Mouse (Mus musculus): ENCODE results near the gene Pa2g4. TPM values are rescaled to one million over a fixed set of nuclear protein-coding genes. Genes with fewer than 3 reads are reported as not detected.
"Not testable (repeated sequence)": the region's sequence is repeated elsewhere in the genome, so short reads cannot be mapped to it uniquely, and the experiment has no call there.

Pa2g4 gene
- 57.6 and 113 TPM in 2 replicates for polyA plus RNA-seq (2012; rRNA removed)
- 163 and 172 TPM in 2 replicates for polyA plus RNA-seq (2014; fragmentation: Nextera tagmentation; extraction: Ambion mirVana)

DNA sequence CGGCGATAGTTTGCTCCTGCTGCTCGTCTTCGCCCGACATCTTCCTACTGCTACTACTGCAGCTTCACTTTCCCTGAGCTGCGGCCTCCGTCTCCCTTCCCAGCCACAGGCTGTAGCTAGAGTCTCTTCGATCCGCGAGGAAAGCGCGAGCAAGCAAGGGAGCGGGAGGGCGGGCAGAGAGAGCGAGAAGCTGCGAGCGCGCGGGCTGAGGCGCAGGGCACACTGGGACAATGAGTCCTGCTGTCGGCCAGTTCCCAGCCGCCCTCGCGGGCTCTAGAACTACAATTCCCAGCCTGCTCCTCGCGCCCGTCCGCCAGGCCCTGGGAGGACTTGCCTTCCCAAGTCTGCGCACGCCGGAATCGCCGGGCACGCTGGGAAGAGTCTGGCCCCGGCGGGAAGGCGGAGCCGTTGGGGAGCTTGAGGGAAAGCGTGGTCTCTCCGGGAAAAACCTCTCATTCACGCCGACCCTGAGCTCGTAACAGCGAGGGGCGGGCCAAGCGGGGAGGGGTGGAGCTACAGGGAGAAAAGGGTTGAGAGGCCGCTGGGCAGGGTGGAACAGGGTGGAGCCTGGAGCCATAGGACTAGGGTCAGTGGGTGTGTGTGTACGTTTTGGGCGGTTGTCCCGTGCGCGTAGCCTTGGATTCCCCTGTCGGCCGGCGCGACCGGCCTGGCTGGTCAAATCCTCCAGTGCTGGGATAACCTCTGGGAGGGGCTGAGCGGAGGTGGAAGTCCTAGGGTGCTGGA, at the start of gene Pa2g4:
TSS of gene Pa2g4 (minus strand) at position 200 of the 744 bp plus-strand sequence.
- under 1% methylated on average over 58 of the region's 58 CpGs for WGBS (ENCODE audit: insufficient replicate concordance)
- Histone ChIP-seq H3K9me3 (ENCODE audit: control insufficient read depth, low read length) (no peaks in the 10 kb centered on the region), H3K36me3 (replicated peaks; ENCODE audit: control insufficient read depth, insufficient read depth, low read depth) (peaks cover 28% of the 10 kb centered on the region), H3K9ac (replicated peaks) (peak within 1 kb of the TSS; percentile 91), H3K4me3 (ENCODE audit: insufficient read depth in 1 of 2, low read depth in 2 of 2, low read length in 2 of 2) (peak within 1 kb of the TSS; percentile 89 to 95), H3K27me3 (ENCODE audit: control insufficient read depth, insufficient read depth, low read length) (no peaks in the 10 kb centered on the region; the same call in 1 of the 2 replicates), H3K27ac (peak within 1 kb of the TSS; percentile 94), H3K4me2 (ENCODE audit: low read depth) (peak within 1 kb of the TSS; percentile 85), H3K4me1 (replicated peaks; ENCODE audit: control insufficient read depth in 2 of 2, insufficient read depth in 2 of 2, low read length in 1 of 2) (peaks cover 4 to 7% of the 10 kb centered on the region in 2 experiments)
- DNase-seq (ENCODE audit: low read depth in 3 of 3, low spot score in 3 of 3) (peak; percentile 94 to 97 (median 95)), ATAC-seq (ENCODE audit: insufficient read depth) (peak; percentile 97)
- TF ChIP-seq EP300 (IDR thresholded peaks at IDR 0.05; ENCODE audit: low read depth), result 0 out of 2 replicates have a peak, but pooled peaks have one; percentile 0
- peak; percentile 43 for TF ChIP-seq CTCF (IDR thresholded peaks at IDR 0.05; ENCODE audit: low read depth)

- no peak overlapping the region for H3K27ac ChIP-seq
- H3K4me3 ChIP-seq (ENCODE audit: insufficient read depth in 1 of 2, low read depth in 2 of 2, low read length in 2 of 2), result no peak overlapping the region
- H3K9me3 ChIP-seq (ENCODE audit: control insufficient read depth, low read length), result no peaks in the 10 kb centered on the region
- WGBS (ENCODE audit: insufficient replicate concordance), result 44% methylated on average over 3 of the region's 3 CpGs
- no peak overlapping the region for H3K4me2 ChIP-seq (ENCODE audit: low read depth)
- H3K9ac ChIP-seq (replicated peaks), result no peak overlapping the region
- H3K27me3 ChIP-seq (ENCODE audit: control insufficient read depth, insufficient read depth, low read length), result no peaks in the 10 kb centered on the region; the same call in 1 of the 2 replicates
- H3K36me3 ChIP-seq (replicated peaks; ENCODE audit: control insufficient read depth, insufficient read depth, low read depth), result no peaks in the 10 kb centered on the region
- H3K4me1 ChIP-seq (replicated peaks; ENCODE audit: control insufficient read depth in 2 of 2, insufficient read depth in 2 of 2, low read length in 1 of 2), result peaks cover 0 to 3% of the 10 kb centered on the region in 2 experiments; a peak in 2 of 4 replicates
- DNase-seq (ENCODE audit: low read depth in 3 of 3, low spot score in 3 of 3) (no peak), ATAC-seq (ENCODE audit: insufficient read depth) (no peak)
- TF ChIP-seq CTCF (IDR thresholded peaks at IDR 0.05; ENCODE audit: low read depth) (peak; percentile 51), EP300 (IDR thresholded peaks at IDR 0.05; ENCODE audit: low read depth) (no peak)
These were observed 49.1 kb upstream of the Pa2g4 start for GRCm38 (mm10) chr10:128614934-128615333.

DNA sequence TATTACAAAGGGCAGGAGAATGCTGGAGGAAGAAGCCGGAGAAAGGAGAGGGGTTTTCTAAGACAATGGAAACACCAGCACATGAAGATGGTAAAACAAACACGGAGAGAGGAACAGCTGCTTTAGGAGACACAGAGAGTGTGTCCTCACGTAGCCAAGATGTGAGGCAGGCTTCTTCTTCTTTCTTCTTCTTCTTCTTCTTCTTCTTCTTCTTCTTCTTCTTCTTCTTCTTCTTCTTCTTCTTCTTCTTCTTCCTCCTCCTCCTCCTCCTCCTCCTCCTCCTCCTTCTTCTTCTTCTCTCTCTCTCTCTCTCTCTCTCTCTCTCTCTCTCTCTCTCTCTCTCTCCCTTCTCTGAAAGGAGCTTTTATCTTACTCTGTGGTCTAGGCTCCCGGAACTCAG, 48.0 kb upstream of the Pa2g4 start:
- not testable (repeated sequence) for H3K9ac ChIP-seq (replicated peaks); DNase-seq (ENCODE audit: low read depth in 3 of 3, low spot score in 3 of 3); H3K9me3 ChIP-seq (ENCODE audit: control insufficient read depth, low read length); H3K4me1 ChIP-seq (replicated peaks; ENCODE audit: control insufficient read depth in 2 of 2, insufficient read depth in 2 of 2, low read length in 1 of 2); H3K4me3 ChIP-seq (ENCODE audit: insufficient read depth in 1 of 2, low read depth in 2 of 2, low read length in 2 of 2); H3K27ac ChIP-seq; H3K27me3 ChIP-seq (ENCODE audit: control insufficient read depth, insufficient read depth, low read length); H3K4me2 ChIP-seq (ENCODE audit: low read depth); ATAC-seq (ENCODE audit: insufficient read depth); H3K36me3 ChIP-seq (replicated peaks; ENCODE audit: control insufficient read depth, insufficient read depth, low read depth)
- WGBS (ENCODE audit: insufficient replicate concordance), result 48% methylated on average over 4 of the region's 4 CpGs

DNA sequence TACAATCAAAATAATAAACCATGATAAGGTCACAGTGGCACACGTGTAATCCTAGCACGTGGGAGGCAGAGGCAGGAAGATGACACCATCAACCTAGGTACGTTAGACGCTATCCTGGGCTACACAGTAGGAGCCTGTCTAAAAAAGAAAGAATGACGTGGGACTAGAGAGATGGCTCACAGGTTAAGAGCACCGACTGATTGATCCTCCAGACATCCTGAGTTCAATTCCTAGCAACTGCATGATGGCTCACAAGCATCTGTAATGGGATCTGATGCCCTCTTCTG, 47.3 kb upstream of the Pa2g4 start:
- no peaks in the 10 kb centered on the region; the same call in 1 of the 2 replicates for H3K27me3 ChIP-seq (ENCODE audit: control insufficient read depth, insufficient read depth, low read length)
- WGBS (ENCODE audit: insufficient replicate concordance), result 32% methylated on average over 6 of the region's 6 CpGs
- peak overlapping the region; percentile 34; the same call in 1 of the 2 replicates for H3K4me2 ChIP-seq (ENCODE audit: low read depth)
- H3K9me3 ChIP-seq (ENCODE audit: control insufficient read depth, low read length), result no peaks in the 10 kb centered on the region
- no peak overlapping the region for H3K9ac ChIP-seq (replicated peaks)
- peaks cover 0 to 3% of the 10 kb centered on the region in 2 experiments; a peak in 2 of 4 replicates for H3K4me1 ChIP-seq (replicated peaks; ENCODE audit: control insufficient read depth in 2 of 2, insufficient read depth in 2 of 2, low read length in 1 of 2)
- H3K4me3 ChIP-seq (ENCODE audit: insufficient read depth in 1 of 2, low read depth in 2 of 2, low read length in 2 of 2), result no peak overlapping the region
- H3K36me3 ChIP-seq (replicated peaks; ENCODE audit: control insufficient read depth, insufficient read depth, low read depth), result no peaks in the 10 kb centered on the region
- TF ChIP-seq EP300 (IDR thresholded peaks at IDR 0.05; ENCODE audit: low read depth) (no peak), CTCF (IDR thresholded peaks at IDR 0.05; ENCODE audit: low read depth) (no peak)
- no peak for DNase-seq (ENCODE audit: low read depth in 3 of 3, low spot score in 3 of 3)
- H3K27ac ChIP-seq, result no peak overlapping the region
- ATAC-seq (ENCODE audit: insufficient read depth), result peak; percentile 40

DNA sequence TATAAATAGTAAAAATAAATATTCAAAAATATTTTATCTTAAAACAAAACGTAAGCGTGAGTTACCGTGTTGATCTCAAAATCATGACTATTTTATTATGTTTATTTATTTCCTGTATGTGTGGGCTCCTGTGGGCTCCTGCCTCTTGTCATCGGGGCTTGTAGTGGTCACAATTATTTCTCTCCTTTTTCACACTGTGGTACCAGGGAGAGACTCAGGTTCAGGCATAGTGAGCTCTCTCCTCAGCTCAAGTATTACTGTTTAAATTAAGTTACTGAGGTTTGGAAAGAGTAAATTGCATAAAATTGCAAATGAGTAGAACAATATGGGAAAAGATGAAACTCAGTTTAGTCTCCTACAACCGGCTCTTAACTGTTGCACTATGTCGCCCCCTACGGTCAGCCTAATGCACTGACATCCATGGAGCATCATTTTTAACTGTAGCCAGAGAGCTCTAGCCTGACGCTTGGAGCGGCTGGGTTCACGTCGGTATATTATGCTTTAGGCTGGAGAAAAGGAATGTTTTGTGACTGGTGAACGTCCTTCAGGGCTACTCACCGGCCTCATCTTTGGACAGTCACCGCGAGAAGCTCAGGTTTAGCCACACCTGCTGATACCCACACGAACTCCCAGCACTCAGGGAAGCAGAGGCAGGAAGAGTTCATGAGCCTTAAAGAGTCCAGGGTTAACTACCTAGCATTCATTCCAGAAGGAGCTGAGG, 46.8 kb upstream of the Pa2g4 start:
- DNase-seq (ENCODE audit: low read depth in 3 of 3, low spot score in 3 of 3) (peak; percentile 66 to 69 (median 68)), ATAC-seq (ENCODE audit: insufficient read depth) (peak; percentile 64; the same call in 1 of the 2 replicates)
- H3K27me3 ChIP-seq (ENCODE audit: control insufficient read depth, insufficient read depth, low read length), result no peaks in the 10 kb centered on the region; the same call in 1 of the 2 replicates
- no peak overlapping the region for H3K4me3 ChIP-seq (ENCODE audit: insufficient read depth in 1 of 2, low read depth in 2 of 2, low read length in 2 of 2)
- H3K9me3 ChIP-seq (ENCODE audit: control insufficient read depth, low read length), result no peaks in the 10 kb centered on the region
- TF ChIP-seq CTCF (IDR thresholded peaks at IDR 0.05; ENCODE audit: low read depth) (peak; percentile 91), EP300 (IDR thresholded peaks at IDR 0.05; ENCODE audit: low read depth) (no peak)
- WGBS (ENCODE audit: insufficient replicate concordance), result 12% methylated on average over 16 of the region's 16 CpGs
- no peak overlapping the region; the same call in 1 of the 2 replicates for H3K9ac ChIP-seq (replicated peaks)
- no peak overlapping the region for H3K27ac ChIP-seq
- H3K4me1 ChIP-seq (replicated peaks; ENCODE audit: control insufficient read depth in 2 of 2, insufficient read depth in 2 of 2, low read length in 1 of 2), result peaks cover 0 to 3% of the 10 kb centered on the region in 2 experiments; a peak in 2 of 4 replicates
- peak overlapping the region; percentile 34; the same call in 1 of the 2 replicates for H3K4me2 ChIP-seq (ENCODE audit: low read depth)
- H3K36me3 ChIP-seq (replicated peaks; ENCODE audit: control insufficient read depth, insufficient read depth, low read depth), result no peaks in the 10 kb centered on the region

Measured in liver, embryonic 14.5 days (tissue).